Mouse (Mus musculus) C2C12 (cell line): Measurements from ENCODE around the gene Acpp.

Experiments
- CEBPB ChIP-seq: IDR thresholded peaks from one replicate; pipeline ENCODE4 v1.6.1; 2011; ENCODE audit warnings: low read depth, mild to moderate bottlenecking, control low read depth, moderate library complexity
- CTCF ChIP-seq: IDR thresholded peaks from one replicate; pipeline ENCODE4 v1.5.1; 2011; ENCODE audit not compliant: control insufficient read depth, insufficient read depth, insufficient read length
- USF1 ChIP-seq: IDR thresholded peaks from one replicate; pipeline ENCODE4 v1.6.1; 2011; ENCODE audit warnings: low read depth, mild to moderate bottlenecking, control low read depth, moderate library complexity

GRCm38 (mm10) chr9:104262016-104262762 lies 75.4 kb downstream of the Acpp start:
- TF ChIP-seq CEBPB (no peak), CTCF (no peak), USF1 (no peak)
